Mouse (Mus musculus): ENCODE data around the gene Tulp4.
"Not testable (repeated sequence)": the region's sequence is repeated elsewhere in the genome, so short reads cannot be mapped to it uniquely, and the experiment has no call there.

DNA sequence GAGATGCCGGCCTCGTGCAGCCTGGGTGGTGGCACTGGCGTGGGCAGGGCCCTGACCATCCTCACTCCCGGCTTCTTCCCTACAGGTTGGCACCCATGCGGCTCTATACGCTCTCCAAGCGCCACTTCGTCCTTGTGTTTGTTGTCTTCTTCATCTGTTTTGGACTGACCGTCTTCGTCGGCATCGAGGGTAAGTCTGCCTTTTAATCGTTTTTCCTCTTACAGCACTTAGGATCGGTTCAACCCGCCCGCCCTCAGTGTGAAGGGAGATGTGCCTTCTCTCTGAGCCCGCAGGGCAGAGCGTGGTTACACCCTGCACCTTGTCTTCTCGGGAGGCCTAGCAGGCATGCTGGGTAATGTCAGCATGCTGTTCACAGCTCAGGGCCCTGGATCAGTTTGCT is 174.3 kb downstream of the Tulp4 start:
- not testable (repeated sequence) for TF ChIP-seq CTCF (IDR thresholded peaks at IDR 0.05; ENCODE audit: borderline replicate concordance, insufficient read depth, low read depth, low read length); POLR2A (IDR thresholded peaks at IDR 0.05; ENCODE audit: borderline replicate concordance, insufficient read depth, low read length)
